Comparison of ENCODE assay signal across 8 mouse cellular contexts in the genomic region with DNA sequence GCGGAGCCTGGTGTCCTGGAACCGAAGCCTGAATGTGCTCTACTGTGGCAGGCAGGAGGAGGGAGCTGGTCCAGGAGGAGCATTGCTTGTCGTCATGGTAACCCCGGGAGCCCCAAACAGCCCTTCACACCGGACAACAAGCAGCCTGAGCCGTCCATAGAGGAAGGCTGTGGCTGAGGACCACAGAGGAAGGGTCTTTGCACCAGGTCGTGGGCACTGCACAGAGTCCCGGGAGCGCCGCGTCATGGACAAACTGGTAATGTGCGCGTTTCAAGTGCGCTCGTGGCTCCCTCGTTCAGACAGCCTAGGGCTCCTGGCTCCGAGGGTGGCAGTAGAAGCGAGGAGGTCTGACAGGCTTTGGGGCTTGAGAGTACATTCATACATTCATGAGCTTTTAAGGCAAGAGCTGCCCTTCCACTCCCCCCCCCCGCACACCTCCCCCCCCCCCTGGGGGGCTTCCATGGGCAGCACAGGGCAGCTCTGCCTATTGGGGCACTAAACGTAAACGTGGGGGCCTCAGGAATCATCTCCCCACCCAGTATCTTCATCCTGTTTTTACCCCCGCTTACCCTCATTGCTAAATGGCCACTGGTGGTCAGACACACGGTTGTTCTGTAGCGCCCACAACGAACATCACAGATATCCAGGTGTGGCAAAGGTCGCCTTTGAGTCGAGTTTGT. TPM values are rescaled to one million over a fixed set of nuclear protein-coding genes. Genes with fewer than 3 reads are reported as not detected.
A peak's percentile ranks its signal among the peaks of the same experiment; 100 is the strongest.
DNase-seq lines count a peak whose midpoint lies in the region; ATAC-seq and TF ChIP-seq lines count a peak whose summit lies in the region.

No protein-coding gene starts in this region.

- peak; percentile 13 for DNase-seq in WW6 (ENCODE audit: low read depth, low spot score)
- DNase-seq in cerebellum, adult 18-20 months, result peak; percentile 40 to 44
- DNase-seq in forebrain, postnatal 0 days, result peak; percentile 76
- peak; percentile 62 for DNase-seq in left cerebral cortex, postnatal 4 days
- peak; percentile 76 for DNase-seq in midbrain, postnatal 0 days (ENCODE audit: low spot score)
- DNase-seq in gastrocnemius, adult 18-20 months (ENCODE audit: low spot score), result no peak

- H3K9ac ChIP-seq in forebrain, postnatal 0 days, result peak overlapping the region; percentile 33
- H3K9ac ChIP-seq in intestine, embryonic 15.5 days, result peak overlapping the region; percentile 40
- H3K9ac ChIP-seq in midbrain, postnatal 0 days (replicated peaks; ENCODE audit: low read length, poor library complexity, severe bottlenecking), result peak overlapping the region; percentile 42

- TF ChIP-seq CTCF in forebrain, postnatal 0 days (IDR thresholded peaks at IDR 0.05; ENCODE audit: low read depth), result peak; percentile 71
- peak; percentile 69 for TF ChIP-seq CTCF in midbrain, postnatal 0 days (IDR thresholded peaks at IDR 0.05)

- 6% methylated on average over 27 of the region's 27 CpGs for WGBS in forebrain, postnatal 0 days
- WGBS in intestine, embryonic 15.5 days, result 6% methylated on average over 27 of the region's 27 CpGs
- 7% methylated on average over 27 of the region's 27 CpGs for WGBS in midbrain, postnatal 0 days

- no peaks in the 10 kb centered on the region for H3K27me3 ChIP-seq in forebrain, postnatal 0 days (ENCODE audit: insufficient read depth, low read length)
- no peaks in the 10 kb centered on the region for H3K27me3 ChIP-seq in intestine, embryonic 15.5 days (replicated peaks)
- H3K27me3 ChIP-seq in midbrain, postnatal 0 days (ENCODE audit: insufficient read depth, low read length), result no peaks in the 10 kb centered on the region

- no peak overlapping the region for H3K27ac ChIP-seq in forebrain, postnatal 0 days (ENCODE audit: low read depth, low read length)
- H3K27ac ChIP-seq in intestine, embryonic 15.5 days, result no peak overlapping the region
- H3K27ac ChIP-seq in midbrain, postnatal 0 days (ENCODE audit: low read depth, low read length), result no peak overlapping the region

- peak overlapping the region; percentile 84 for H3K4me2 ChIP-seq in forebrain, postnatal 0 days (ENCODE audit: low read depth)
- peak overlapping the region; percentile 69 for H3K4me2 ChIP-seq in intestine, embryonic 15.5 days (replicated peaks)
- H3K4me2 ChIP-seq in midbrain, postnatal 0 days (ENCODE audit: low read depth, low read length, poor library complexity, severe bottlenecking), result peak overlapping the region; percentile 72

- no peaks in the 10 kb centered on the region for H3K9me3 ChIP-seq in forebrain, postnatal 0 days (ENCODE audit: low read length)
- H3K9me3 ChIP-seq in intestine, embryonic 15.5 days, result no peaks in the 10 kb centered on the region
- no peaks in the 10 kb centered on the region for H3K9me3 ChIP-seq in midbrain, postnatal 0 days (ENCODE audit: low read length)

- intact Hi-C loops in left cerebral cortex, postnatal 4 days (cut with DNase I), result loop anchor here (5.0 to 10.0 kb wide), 2 partner anchors 130 to 233 kb away; a partner anchor contains a TSS

- peak; percentile 90 for ATAC-seq in forebrain, postnatal 0 days
- ATAC-seq in intestine, embryonic 15.5 days, result peak; percentile 24; the same call in 1 of the 2 replicates
- ATAC-seq in midbrain, postnatal 0 days (ENCODE audit: low FRiP score), result peak; percentile 87
- ATAC-seq in activated CD4-positive, CD25-positive, alpha-beta regulatory T cell, adult 4 months, result no peak

- peak overlapping the region; percentile 38 for H3K4me3 ChIP-seq in forebrain, postnatal 0 days (ENCODE audit: low read depth, low read length)
- peak overlapping the region; percentile 32 for H3K4me3 ChIP-seq in intestine, embryonic 15.5 days (replicated peaks)
- H3K4me3 ChIP-seq in midbrain, postnatal 0 days (ENCODE audit: low read depth, low read length), result peak overlapping the region; percentile 32

- peaks cover 8% of the 10 kb centered on the region; the same call in 1 of the 2 replicates for H3K4me1 ChIP-seq in forebrain, postnatal 0 days (ENCODE audit: insufficient read depth)
- H3K4me1 ChIP-seq in intestine, embryonic 15.5 days (replicated peaks), result peaks cover 10% of the 10 kb centered on the region; the same call in 1 of the 2 replicates
- H3K4me1 ChIP-seq in midbrain, postnatal 0 days (ENCODE audit: insufficient read depth, low read length), result 0 out of 2 replicates have a peak, but pooled peaks cover 6% of the 10 kb centered on the region

- no peaks in the 10 kb centered on the region for H3K36me3 ChIP-seq in forebrain, postnatal 0 days (ENCODE audit: insufficient read depth)
- no peaks in the 10 kb centered on the region for H3K36me3 ChIP-seq in intestine, embryonic 15.5 days
- no peaks in the 10 kb centered on the region for H3K36me3 ChIP-seq in midbrain, postnatal 0 days (ENCODE audit: insufficient read depth, low read length)

RNA-seq across cellular contexts. Expression of a gene that starts 48.6 kb away (rescaled TPM):
- total RNA-seq in forebrain, postnatal 0 days (2014; rRNA removed), result 2.0 TPM in 2 replicates
- 0.19 and 0.24 TPM in 2 replicates for polyA plus RNA-seq in forebrain, postnatal 0 days (2015; fragmentation: Nextera tagmentation; extraction: Ambion mirVana)
- 0.01 TPM in 2 replicates for polyA plus RNA-seq in intestine, embryonic 15.5 days (2015; fragmentation: Nextera tagmentation; extraction: Ambion mirVana)
- 1 to 10 TPM; 4.0 to 4.2 TPM for total RNA-seq in left cerebral cortex, postnatal 4 days (2021)
- total RNA-seq in midbrain, postnatal 0 days (2014; rRNA removed), result 1.4 and 1.7 TPM in 2 replicates
- polyA plus RNA-seq in midbrain, postnatal 0 days (2015; fragmentation: Nextera tagmentation; extraction: Ambion mirVana), result 0.12 and 0.19 TPM in 2 replicates
- polyA plus RNA-seq in activated CD4-positive, CD25-positive, alpha-beta regulatory T cell, adult 4 months (2017; shearing (Covaris generic)), result under 1 TPM in 1 of 2 experiments, not detected in 1; 0.03 TPM
- total RNA-seq in gastrocnemius, adult 18-20 months (2021), result under 1 TPM in 1 of 2 experiments, not detected in 1; 0.02 TPM
